Mouse (Mus musculus) myocyte (in vitro differentiated cells): ENCODE measurements around the gene Atp1b2.

Source experiments
- MAX ChIP-seq: IDR thresholded peaks from one replicate; pipeline ENCODE4 v1.6.1; 2011; ENCODE audit warnings: low read depth, mild to moderate bottlenecking, control low read depth
- POLR2A ChIP-seq: IDR thresholded peaks from one replicate; pipeline ENCODE4 v1.6.1; 2011; ENCODE audit warnings: low read depth, mild to moderate bottlenecking, control low read depth, moderate library complexity; ENCODE audit not compliant: insufficient read length
- POLR2AphosphoS2 ChIP-seq: IDR thresholded peaks from one replicate; pipeline ENCODE4 v1.6.1; 2011; ENCODE audit warnings: low read depth, control low read depth; ENCODE audit not compliant: insufficient read length

DNA sequence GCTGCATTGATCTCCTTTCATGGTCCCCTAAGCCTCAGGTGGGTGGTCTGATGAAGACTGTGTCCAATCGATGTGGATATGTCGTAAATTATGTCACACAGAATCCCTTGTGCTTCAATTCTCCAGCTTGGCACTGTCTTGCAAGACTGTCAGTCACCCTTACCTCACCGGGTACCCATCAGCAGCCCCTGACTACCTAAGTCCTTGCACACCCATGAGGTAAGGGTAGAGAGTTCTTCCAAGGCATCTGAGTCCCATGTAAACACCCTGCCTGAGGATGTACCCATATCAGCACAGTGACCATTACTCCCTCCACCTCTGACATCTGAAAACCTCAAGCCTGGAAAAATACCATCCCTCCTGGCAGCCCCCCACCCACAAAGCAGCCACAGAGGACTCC, 1.4 kb downstream of the Atp1b2 start:
- TF ChIP-seq POLR2A (no peak), POLR2AphosphoS2 (no peak), MAX (no peak)
